ENCODE assay signal across 20 mouse cellular contexts in the genomic region with DNA sequence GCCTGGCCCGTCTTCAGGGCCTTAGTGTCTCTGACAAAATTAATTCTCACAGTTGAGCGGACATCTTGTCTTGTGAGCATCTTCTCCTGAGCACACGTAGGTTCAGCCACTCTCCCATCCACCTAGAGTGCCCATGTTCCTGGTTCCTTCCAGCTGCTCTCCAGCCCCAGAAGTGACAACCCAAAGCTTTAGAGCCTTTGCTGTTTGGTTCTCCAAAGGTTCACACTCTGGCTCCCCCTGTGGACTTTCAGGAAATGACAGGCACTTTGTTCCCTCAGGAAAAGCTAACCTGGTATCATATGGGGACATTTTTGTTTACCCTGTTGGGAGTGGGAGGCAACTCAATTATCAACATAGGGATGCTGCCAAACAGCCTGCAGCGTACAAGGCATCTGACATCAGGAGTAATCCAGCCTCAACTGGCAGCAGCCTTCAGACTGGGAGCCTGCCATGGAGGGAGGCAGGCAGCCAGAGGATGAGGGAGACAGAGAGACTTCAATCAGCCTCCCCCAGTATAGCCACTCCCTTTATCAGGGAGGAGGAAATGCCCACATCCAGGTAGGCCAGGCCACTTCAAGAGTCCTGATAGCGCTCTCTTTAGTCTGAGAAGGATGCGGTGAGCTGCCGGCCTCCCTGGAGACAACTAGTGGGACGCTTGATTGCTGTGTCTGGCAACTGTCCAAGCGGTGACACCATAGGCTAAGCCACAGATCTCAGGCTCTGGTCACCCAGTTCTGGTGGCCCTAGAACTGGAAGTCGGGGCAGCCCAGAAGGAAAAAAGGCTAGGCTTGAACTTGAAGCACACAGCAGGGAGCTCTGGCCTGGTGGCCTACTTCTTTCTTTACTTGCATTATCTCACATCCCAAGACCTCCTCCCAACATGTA. TPM values are rescaled to one million over a fixed set of nuclear protein-coding genes. Genes with fewer than 3 reads are reported as not detected.
DNase-seq lines count a peak whose midpoint lies in the region; ATAC-seq and TF ChIP-seq lines count a peak whose summit lies in the region.
"Not testable (repeated sequence)": the region's sequence is repeated elsewhere in the genome, so short reads cannot be mapped to it uniquely, and the experiment has no call there.
"Had no signal": no experiment of that assay in that cellular context is flagged by ENCODE, and none has a peak within 500 bp of the region (broad histone marks: within the 10 kb centered on the region; RNA-seq: fewer than 3 reads in every experiment).

No protein-coding gene starts in this region.

- H3K4me1 ChIP-seq in forebrain, embryonic 12.5 days; hindbrain, embryonic 16.5 days (ENCODE audit: control insufficient read depth, insufficient read depth, low read depth, low read length); lung, embryonic 14.5 days (ENCODE audit: insufficient read depth); midbrain, embryonic 15.5 days; stomach, embryonic 16.5 days (ENCODE audit: control insufficient read depth, insufficient read depth, low read length): not testable (repeated sequence)

- not testable (repeated sequence) for H3K27ac ChIP-seq in forebrain, embryonic 12.5 days; hindbrain, embryonic 16.5 days (ENCODE audit: low read depth, low read length); layer of hippocampus, adult 2 months; lung, embryonic 14.5 days (ENCODE audit: low read depth); midbrain, embryonic 15.5 days; stomach, embryonic 16.5 days (ENCODE audit: low read length)

- H3K36me3 ChIP-seq in forebrain, embryonic 12.5 days (replicated peaks); hindbrain, embryonic 16.5 days (ENCODE audit: control insufficient read depth, insufficient read depth, low read length); lung, embryonic 14.5 days (ENCODE audit: insufficient read depth); midbrain, embryonic 15.5 days (replicated peaks); stomach, embryonic 16.5 days (ENCODE audit: control insufficient read depth, insufficient read depth, low read length): not testable (repeated sequence)

- peak; percentile 29 for ATAC-seq in Patski
- ATAC-seq in forebrain, embryonic 12.5 days (ENCODE audit: low FRiP score): 0 out of 2 replicates have a peak, but pooled peaks have one; percentile 14
- ATAC-seq in hindbrain, embryonic 16.5 days: peak; percentile 52; the same call in 1 of the 2 replicates
- peak; percentile 38; the same call in 1 of the 2 replicates for ATAC-seq in lung, embryonic 14.5 days (ENCODE audit: insufficient read depth)
- 0 out of 2 replicates have a peak, but pooled peaks have one; percentile 33 for ATAC-seq in midbrain, embryonic 15.5 days (replicated peaks)
- ATAC-seq in stomach, embryonic 16.5 days (ENCODE audit: insufficient read depth, low FRiP score): peak; percentile 13; the same call in 1 of the 2 replicates

- not testable (repeated sequence) for H3K9me3 ChIP-seq in forebrain, embryonic 12.5 days; hindbrain, embryonic 16.5 days (ENCODE audit: control insufficient read depth, low read length); lung, embryonic 14.5 days (ENCODE audit: low read depth, low read length); midbrain, embryonic 15.5 days; stomach, embryonic 16.5 days (replicated peaks; ENCODE audit: control insufficient read depth, low read length)

- not testable (repeated sequence) for H3K9ac ChIP-seq in forebrain, embryonic 12.5 days; hindbrain, embryonic 16.5 days (ENCODE audit: low read depth, low read length); lung, embryonic 14.5 days; midbrain, embryonic 15.5 days; stomach, embryonic 16.5 days (ENCODE audit: low read length)

- not testable (repeated sequence) for H3K4me2 ChIP-seq in forebrain, embryonic 12.5 days; hindbrain, embryonic 16.5 days (ENCODE audit: low read length); lung, embryonic 14.5 days; midbrain, embryonic 15.5 days; stomach, embryonic 16.5 days (ENCODE audit: low read depth, low read length)

- not testable (repeated sequence) for DNase-seq in Patski (ENCODE audit: low read depth, low spot score); layer of hippocampus, adult 2 months (ENCODE audit: low spot score in 2 of 2); lung, embryonic 14.5 days
- peak; percentile 29 to 33 for DNase-seq in heart, adult 18-20 months

- in situ Hi-C loops in Patski (cut with MboI; ENCODE audit: low pct_unique_long_range_greater_than_20kb): not testable (repeated sequence)

- peak; percentile 13 for TF ChIP-seq CTCF in Patski (IDR thresholded peaks at IDR 0.05)
- TF ChIP-seq CTCF in layer of hippocampus, adult 2 months (conservative IDR thresholded peaks at IDR 0.05): peak; percentile 50
- not testable (repeated sequence) for TF ChIP-seq CTCF in lung, embryonic 14.5 days (IDR thresholded peaks at IDR 0.05; ENCODE audit: low read depth)

- not testable (repeated sequence) for H3K4me3 ChIP-seq in forebrain, embryonic 12.5 days (replicated peaks); hindbrain, embryonic 16.5 days (ENCODE audit: low read length); layer of hippocampus, adult 2 months; lung, embryonic 14.5 days (ENCODE audit: low read depth, low read length); midbrain, embryonic 15.5 days; stomach, embryonic 16.5 days (replicated peaks; ENCODE audit: low read length)

- not testable (repeated sequence) for H3K27me3 ChIP-seq in Patski; forebrain, embryonic 12.5 days; hindbrain, embryonic 16.5 days (replicated peaks; ENCODE audit: control insufficient read depth, insufficient read depth, low read length); lung, embryonic 14.5 days (ENCODE audit: insufficient read depth, low read length); midbrain, embryonic 15.5 days (replicated peaks); stomach, embryonic 16.5 days (ENCODE audit: control insufficient read depth, insufficient read depth, low read length)

- WGBS in forebrain, embryonic 12.5 days: 53% methylated on average over 3 of the region's 10 CpGs
- 44% methylated on average over 2 of the region's 10 CpGs for whole genome bisulfite sequencing in hindbrain, embryonic 16.5 days
- 27% methylated on average over 2 of the region's 10 CpGs for WGBS in lung, embryonic 14.5 days
- 57% methylated on average over 3 of the region's 10 CpGs for WGBS in midbrain, embryonic 15.5 days
- 26% methylated on average over 2 of the region's 10 CpGs for WGBS in stomach, embryonic 16.5 days

- CTCF ChIA-PET in Patski (lab: Charles Lee): interaction anchor here (1.0 kb wide), 1 partner anchor 35 kb away, joined by 5 read pairs; no protein-coding TSS in a partner anchor

- POLR2A ChIA-PET in Patski (lab: Charles Lee): not testable (repeated sequence)

RNA-seq across cellular contexts. Expression of gene Mettl7a3, which starts 2.4 kb away (rescaled TPM):
- 88.9 TPM for polyA plus RNA-seq in Patski (2021)
- not detected in 2 replicates for polyA plus RNA-seq in forebrain, embryonic 12.5 days (2016; fragmentation: Nextera tagmentation; extraction: Ambion mirVana)
- under 1 TPM in 1 of 2 experiments, not detected in 1; 0.18 TPM for total RNA-seq in heart, adult 18-20 months (2021)
- 0.09 TPM in 1 of 2 replicates, not detected in the other for polyA plus RNA-seq in hindbrain, embryonic 16.5 days (2015; fragmentation: Nextera tagmentation; extraction: Ambion mirVana)
- total RNA-seq in layer of hippocampus, adult 2 months (2021): under 1 TPM; 0.33 to 0.37 TPM
- 0.22 TPM in 1 of 2 replicates, not detected in the other for polyA plus RNA-seq in lung, embryonic 14.5 days (2014; fragmentation: Nextera tagmentation; extraction: Ambion mirVana)
- polyA plus RNA-seq in midbrain, embryonic 15.5 days (2015; fragmentation: Nextera tagmentation; extraction: Ambion mirVana): not detected in 2 replicates
- polyA plus RNA-seq in stomach, embryonic 16.5 days (2015; fragmentation: Nextera tagmentation; extraction: Ambion mirVana): not detected in 2 replicates
- total RNA-seq: adrenal gland, postnatal 25 days; heart, postnatal 14 days had no signal
- polyA plus RNA-seq: forebrain, embryonic 11.5 days; hindbrain, embryonic 14.5 days; limb, embryonic 10.5 days; liver, embryonic 11.5 days; midbrain, embryonic 12.5 days; stomach, embryonic 14.5 days; thymus, postnatal 0 days had no signal

RNA-seq across cellular contexts. Expression of gene Methig1, which starts 20.6 kb away (rescaled TPM):
- 0.51 TPM for polyA plus RNA-seq in Patski (2021)
- polyA plus RNA-seq in forebrain, embryonic 12.5 days (2016; fragmentation: Nextera tagmentation; extraction: Ambion mirVana): 0.18 TPM in 1 of 2 replicates, not detected in the other
- total RNA-seq in heart, adult 18-20 months (2021): not detected
- polyA plus RNA-seq in hindbrain, embryonic 16.5 days (2015; fragmentation: Nextera tagmentation; extraction: Ambion mirVana): not detected in 2 replicates
- not detected for total RNA-seq in layer of hippocampus, adult 2 months (2021)
- polyA plus RNA-seq in lung, embryonic 14.5 days (2014; fragmentation: Nextera tagmentation; extraction: Ambion mirVana): not detected in 2 replicates
- polyA plus RNA-seq in midbrain, embryonic 15.5 days (2015; fragmentation: Nextera tagmentation; extraction: Ambion mirVana): 0.11 and 0.13 TPM in 2 replicates
- polyA plus RNA-seq in stomach, embryonic 16.5 days (2015; fragmentation: Nextera tagmentation; extraction: Ambion mirVana): 0.09 TPM in 1 of 2 replicates, not detected in the other
- total RNA-seq: heart, postnatal 14 days had no signal
- polyA plus RNA-seq: cortical plate, adult 2 months; forebrain, embryonic 11.5 days; liver, embryonic 11.5 days; midbrain, embryonic 12.5 days had no signal

RNA-seq across cellular contexts. Expression of gene Mettl7a2, which starts 20.7 kb away (rescaled TPM):
- polyA plus RNA-seq in Patski (2021): 4.1 TPM
- polyA plus RNA-seq in forebrain, embryonic 12.5 days (2016; fragmentation: Nextera tagmentation; extraction: Ambion mirVana): not detected in 2 replicates
- total RNA-seq in heart, adult 18-20 months (2021): 1 to 10 TPM; 1.1 to 1.5 TPM
- polyA plus RNA-seq in hindbrain, embryonic 16.5 days (2015; fragmentation: Nextera tagmentation; extraction: Ambion mirVana): not detected in 2 replicates
- under 1 TPM in 1 of 2 experiments, not detected in 1; 0.72 TPM for total RNA-seq in layer of hippocampus, adult 2 months (2021)
- not detected in 2 replicates for polyA plus RNA-seq in lung, embryonic 14.5 days (2014; fragmentation: Nextera tagmentation; extraction: Ambion mirVana)
- polyA plus RNA-seq in midbrain, embryonic 15.5 days (2015; fragmentation: Nextera tagmentation; extraction: Ambion mirVana): not detected in 2 replicates
- polyA plus RNA-seq in stomach, embryonic 16.5 days (2015; fragmentation: Nextera tagmentation; extraction: Ambion mirVana): not detected in 2 replicates
- polyA plus RNA-seq: cortical plate, adult 2 months; embryonic facial prominence, embryonic 12.5 days; forebrain, embryonic 11.5 days; hindbrain, embryonic 14.5 days; limb, embryonic 10.5 days; liver, embryonic 11.5 days; midbrain, embryonic 12.5 days; stomach, embryonic 14.5 days; thymus, postnatal 0 days had no signal

RNA-seq across cellular contexts. Expression of gene Mettl7a1, which starts 28.4 kb away (rescaled TPM):
- 567 TPM for polyA plus RNA-seq in Patski (2021)
- polyA plus RNA-seq in forebrain, embryonic 12.5 days (2016; fragmentation: Nextera tagmentation; extraction: Ambion mirVana): 3.8 and 4.4 TPM in 2 replicates
- 10 to 100 TPM; 46.0 to 60.5 TPM for total RNA-seq in heart, adult 18-20 months (2021)
- 3.5 TPM in 2 replicates for polyA plus RNA-seq in hindbrain, embryonic 16.5 days (2015; fragmentation: Nextera tagmentation; extraction: Ambion mirVana)
- total RNA-seq in layer of hippocampus, adult 2 months (2021): 10 to 100 TPM; 31.5 to 36.8 TPM
- polyA plus RNA-seq in lung, embryonic 14.5 days (2014; fragmentation: Nextera tagmentation; extraction: Ambion mirVana): 2.7 and 2.9 TPM in 2 replicates
- polyA plus RNA-seq in midbrain, embryonic 15.5 days (2015; fragmentation: Nextera tagmentation; extraction: Ambion mirVana): 3.2 and 4.3 TPM in 2 replicates
- 9.8 and 10.9 TPM in 2 replicates for polyA plus RNA-seq in stomach, embryonic 16.5 days (2015; fragmentation: Nextera tagmentation; extraction: Ambion mirVana)

RNA-seq across cellular contexts. Expression of gene Higd1c, which starts 32.0 kb away (rescaled TPM):
- not detected for polyA plus RNA-seq in Patski (2021)
- not detected in 2 replicates for polyA plus RNA-seq in forebrain, embryonic 12.5 days (2016; fragmentation: Nextera tagmentation; extraction: Ambion mirVana)
- not detected for total RNA-seq in heart, adult 18-20 months (2021)
- polyA plus RNA-seq in hindbrain, embryonic 16.5 days (2015; fragmentation: Nextera tagmentation; extraction: Ambion mirVana): not detected in 2 replicates
- not detected for total RNA-seq in layer of hippocampus, adult 2 months (2021)
- 0.38 TPM in 1 of 2 replicates, not detected in the other for polyA plus RNA-seq in lung, embryonic 14.5 days (2014; fragmentation: Nextera tagmentation; extraction: Ambion mirVana)
- not detected in 2 replicates for polyA plus RNA-seq in midbrain, embryonic 15.5 days (2015; fragmentation: Nextera tagmentation; extraction: Ambion mirVana)
- not detected in 2 replicates for polyA plus RNA-seq in stomach, embryonic 16.5 days (2015; fragmentation: Nextera tagmentation; extraction: Ambion mirVana)
- total RNA-seq: heart, postnatal 14 days had no signal
- polyA plus RNA-seq: cortical plate, adult 2 months; embryonic facial prominence, embryonic 12.5 days; forebrain, embryonic 11.5 days; gonadal fat pad, adult 2 months; hindbrain, embryonic 14.5 days; limb, embryonic 10.5 days; liver, embryonic 11.5 days; midbrain, embryonic 12.5 days; stomach, embryonic 14.5 days; thymus, postnatal 0 days had no signal

Comparison
In these comparisons a context has a peak if more than half of its experiments do, and no peak if none do; other contexts are left out.
1. RNA of gene Mettl7a3, which starts 2.4 kb away (polyA plus RNA-seq): 88.9 TPM in Patski (single experiment); 0.09 TPM in hindbrain, embryonic 16.5 days, not detected in midbrain, embryonic 15.5 days, 0.22 TPM in lung, embryonic 14.5 days, not detected in stomach, embryonic 16.5 days and not detected in forebrain, embryonic 12.5 days; every median in the first group is over 10 times any median in the second.
2. Peak in every context shown above with its lines, with median percentiles within 50 percentile points of each other: ATAC-seq.